Mouse (Mus musculus) intestine, postnatal 0 days (tissue): ENCODE measurements at regions not wholly inside any gene's neighbourhood (a gene's known extent, or its start where the extent isn't known, plus 50 kb on each side); places are given as distances from the start of the nearest gene placed in this dataset.
A peak's percentile ranks its signal among the peaks of the same experiment; 100 is the strongest.

ENCODE experiments used
- ATAC-seq: fragments of 200-750 bp; cut with Nextera tagmentation; 2 replicates; pipeline ENCODE4 v1.8.0; 2017; ENCODE audit warnings: mild to moderate bottlenecking, moderate TSS enrichment, moderate library complexity
- H3K27ac ChIP-seq: fragments of 300-500 bp; sonication (generic); 2 replicates; pipeline ENCODE4 v1.5.1; 2014; ENCODE audit warnings: mild to moderate bottlenecking, low read depth, low read length, moderate library complexity
- H3K27me3 ChIP-seq: fragments of 300-500 bp; sonication (generic); replicated peaks from 2 replicates; pipeline ENCODE4 v1.6.1; 2014; ENCODE audit warnings: low read length, mixed read lengths; ENCODE audit not compliant: control insufficient read depth, insufficient read depth
- H3K36me3 ChIP-seq: fragments of 300-500 bp; sonication (generic); 2 replicates; pipeline ENCODE4 v1.6.1; 2014; ENCODE audit warnings: mild to moderate bottlenecking, moderate library complexity; ENCODE audit not compliant: control insufficient read depth, insufficient read depth
- H3K4me1 ChIP-seq: fragments of 300-500 bp; sonication (generic); replicated peaks from 2 replicates; pipeline ENCODE4 v1.6.1; 2014; ENCODE audit warnings: antibody characterized with exemption, low read length, mixed read lengths; ENCODE audit not compliant: control insufficient read depth, insufficient read depth
- H3K4me2 ChIP-seq: fragments of 300-500 bp; sonication (generic); replicated peaks from 2 replicates; pipeline ENCODE4 v1.6.1; 2014; ENCODE audit warnings: low read depth, mild to moderate bottlenecking, moderate library complexity
- H3K4me3 ChIP-seq: fragments of 300-500 bp; sonication (generic); 2 replicates; pipeline ENCODE4 v1.5.1; 2014; ENCODE audit warnings: low read depth, low read length
- H3K9ac ChIP-seq: fragments of 300-500 bp; sonication (generic); 2 replicates; pipeline ENCODE4 v1.6.1; 2014; ENCODE audit warnings: mild to moderate bottlenecking, low read depth, low read length
- H3K9me3 ChIP-seq: fragments of 300-500 bp; sonication (generic); 2 replicates; pipeline ENCODE4 v1.6.1; 2016; ENCODE audit warnings: mixed run types; ENCODE audit not compliant: control insufficient read depth
- CTCF ChIP-seq: sonication (generic); IDR thresholded peaks from 2 replicates; pipeline ENCODE4 v1.5.1; 2016; ENCODE audit warnings: low read depth, mild to moderate bottlenecking, control low read depth, antibody characterized with exemption, moderate library complexity
- WGBS: fragments of 180-500 bp; shearing (Covaris S2); extraction: QIAGEN DNeasy Blood & Tissue Kit; methylation state at CpG from one replicate; pipeline ENCODE4 v1.1.7; 2014; 5-methylcytosine and 5-hydroxymethylcytosine counted together

- H3K9ac ChIP-seq, result no peak overlapping the region
- no peaks in the 10 kb centered on the region for H3K27me3 ChIP-seq
- WGBS, result 71% methylated on average over 3 of the region's 3 CpGs
- no peaks in the 10 kb centered on the region for H3K9me3 ChIP-seq
- ATAC-seq, result no peak
- no peak overlapping the region for H3K27ac ChIP-seq
- H3K4me2 ChIP-seq, result no peak overlapping the region
- TF ChIP-seq CTCF, result no peak
- H3K4me1 ChIP-seq, result no peaks in the 10 kb centered on the region
- H3K36me3 ChIP-seq, result no peaks in the 10 kb centered on the region
- no peak overlapping the region for H3K4me3 ChIP-seq
These were observed 84.2 kb upstream of the Bod1 start for GRCm38 (mm10) chr11:31755858-31756257.

GRCm38 (mm10) chr11:31756355-31757145 is 84.9 kb upstream of the Bod1 start:
- ATAC-seq, result no peak
- H3K4me1 ChIP-seq, result no peaks in the 10 kb centered on the region
- no peak overlapping the region for H3K9ac ChIP-seq
- 66% methylated on average over 10 of the region's 10 CpGs for WGBS
- no peaks in the 10 kb centered on the region for H3K36me3 ChIP-seq
- H3K9me3 ChIP-seq, result no peaks in the 10 kb centered on the region
- H3K4me3 ChIP-seq, result no peak overlapping the region
- no peak for TF ChIP-seq CTCF
- H3K27me3 ChIP-seq, result no peaks in the 10 kb centered on the region
- H3K27ac ChIP-seq, result no peak overlapping the region
- H3K4me2 ChIP-seq, result no peak overlapping the region

DNA sequence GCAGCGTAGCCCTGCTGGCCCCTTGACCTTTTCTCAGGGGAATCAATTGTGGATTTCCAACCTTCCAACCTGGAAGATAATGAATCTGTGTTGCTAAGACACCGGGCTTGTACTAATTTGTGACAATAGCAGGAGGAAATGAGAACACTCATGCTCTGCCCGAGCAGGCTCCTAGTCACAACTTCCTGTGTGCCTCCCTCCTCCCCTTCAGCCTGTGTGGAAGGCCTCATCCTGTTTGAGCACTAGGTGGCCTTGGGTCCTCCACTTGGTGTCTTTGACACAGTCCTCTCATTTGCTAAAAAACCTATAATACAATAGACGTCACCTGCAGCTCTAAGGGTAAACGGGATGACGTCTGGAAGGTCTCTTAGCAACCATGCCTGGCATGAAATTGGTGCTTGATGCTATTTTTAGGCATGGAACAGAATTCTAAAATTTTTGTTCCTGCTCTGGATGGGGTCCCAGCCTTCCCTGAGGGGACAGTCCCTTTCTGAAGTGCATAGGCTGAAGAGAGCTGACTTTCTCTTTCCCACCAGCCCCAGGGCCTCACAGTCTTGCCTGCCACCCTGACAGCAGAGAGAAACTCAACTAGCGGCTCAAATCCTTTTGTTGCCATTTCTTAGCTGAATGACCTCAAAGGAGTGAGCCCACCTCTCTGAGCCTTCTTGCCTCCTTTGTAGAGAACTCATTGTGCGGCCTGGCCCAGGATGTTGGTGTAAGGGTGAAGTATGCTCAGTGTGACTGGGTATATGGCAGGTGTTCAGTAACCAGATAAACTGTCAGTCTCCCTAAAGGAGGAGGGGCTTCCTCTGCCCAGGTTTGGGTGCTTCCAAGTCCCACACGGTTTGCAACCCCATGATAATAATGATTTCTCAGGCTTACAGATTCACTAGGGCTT is 88.4 kb upstream of the Bod1 start:
- WGBS, result 63% methylated on average over 9 of the region's 9 CpGs

DNA sequence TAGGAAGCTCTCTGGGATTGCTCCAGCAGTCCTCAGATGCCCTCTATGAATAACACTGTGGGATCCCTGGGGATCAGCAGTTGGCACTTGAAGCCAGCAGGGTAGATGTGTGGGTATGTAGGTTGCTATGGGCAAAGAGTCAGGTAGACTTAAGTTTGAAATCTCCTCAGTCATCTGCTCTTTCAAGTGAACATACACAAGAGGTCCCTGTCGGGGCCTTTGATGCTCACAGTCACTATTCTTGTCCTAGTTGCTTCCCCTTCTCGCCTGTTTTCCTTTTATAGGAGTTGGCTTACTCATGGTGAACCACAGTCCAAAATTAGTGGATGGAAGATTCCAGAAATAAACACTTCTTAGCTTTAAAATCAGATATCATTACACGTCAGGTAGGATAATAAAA is 92.2 kb upstream of the Bod1 start:
- no peak for ATAC-seq
- no peak for TF ChIP-seq CTCF
- Histone ChIP-seq H3K4me1 (no peaks in the 10 kb centered on the region), H3K27ac (no peak overlapping the region), H3K9ac (no peak overlapping the region), H3K4me2 (no peak overlapping the region), H3K27me3 (no peaks in the 10 kb centered on the region), H3K36me3 (no peaks in the 10 kb centered on the region), H3K4me3 (no peak overlapping the region), H3K9me3 (no peaks in the 10 kb centered on the region)
- WGBS, result 58% methylated on average over 3 of the region's 3 CpGs

More for the DNA sequence above, 88.4 kb upstream of the Bod1 start:
- no peaks in the 10 kb centered on the region for H3K36me3 ChIP-seq
- H3K9me3 ChIP-seq, result no peaks in the 10 kb centered on the region
- no peak overlapping the region for H3K9ac ChIP-seq
- ATAC-seq, result no peak
- no peaks in the 10 kb centered on the region for H3K4me1 ChIP-seq
- no peaks in the 10 kb centered on the region for H3K27me3 ChIP-seq
- TF ChIP-seq CTCF, result peak; percentile 27; the same call in 1 of the 2 replicates
- H3K27ac ChIP-seq, result no peak overlapping the region
- no peak overlapping the region for H3K4me2 ChIP-seq
- H3K4me3 ChIP-seq, result no peak overlapping the region

DNA sequence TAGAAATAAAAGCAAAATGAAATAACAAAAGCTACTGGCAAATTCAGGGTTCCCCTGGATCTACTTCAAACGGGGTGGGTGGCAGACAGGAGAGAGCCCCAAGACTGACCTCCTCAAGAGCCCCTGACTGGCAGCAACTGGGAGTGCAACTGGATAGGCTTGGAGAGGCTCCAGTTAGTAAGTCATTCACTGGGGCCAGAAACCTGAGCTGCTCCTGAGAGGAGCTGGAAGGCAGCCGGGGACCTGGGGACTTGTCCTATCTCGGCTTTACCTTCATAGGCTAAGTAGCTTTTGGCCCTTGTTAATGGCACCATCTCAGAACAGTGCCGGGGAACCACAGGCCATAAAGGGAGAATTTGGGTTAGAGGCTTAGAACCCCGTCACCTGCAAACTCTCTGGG is 94.6 kb upstream of the Bod1 start:
- Histone ChIP-seq H3K9me3 (no peaks in the 10 kb centered on the region), H3K4me2 (no peak overlapping the region), H3K27me3 (no peaks in the 10 kb centered on the region), H3K4me1 (no peaks in the 10 kb centered on the region), H3K4me3 (no peak overlapping the region), H3K36me3 (no peaks in the 10 kb centered on the region), H3K27ac (no peak overlapping the region), H3K9ac (no peak overlapping the region)
- TF ChIP-seq CTCF, result no peak
- ATAC-seq, result no peak
- 91% methylated on average over 5 of the region's 5 CpGs for WGBS

DNA sequence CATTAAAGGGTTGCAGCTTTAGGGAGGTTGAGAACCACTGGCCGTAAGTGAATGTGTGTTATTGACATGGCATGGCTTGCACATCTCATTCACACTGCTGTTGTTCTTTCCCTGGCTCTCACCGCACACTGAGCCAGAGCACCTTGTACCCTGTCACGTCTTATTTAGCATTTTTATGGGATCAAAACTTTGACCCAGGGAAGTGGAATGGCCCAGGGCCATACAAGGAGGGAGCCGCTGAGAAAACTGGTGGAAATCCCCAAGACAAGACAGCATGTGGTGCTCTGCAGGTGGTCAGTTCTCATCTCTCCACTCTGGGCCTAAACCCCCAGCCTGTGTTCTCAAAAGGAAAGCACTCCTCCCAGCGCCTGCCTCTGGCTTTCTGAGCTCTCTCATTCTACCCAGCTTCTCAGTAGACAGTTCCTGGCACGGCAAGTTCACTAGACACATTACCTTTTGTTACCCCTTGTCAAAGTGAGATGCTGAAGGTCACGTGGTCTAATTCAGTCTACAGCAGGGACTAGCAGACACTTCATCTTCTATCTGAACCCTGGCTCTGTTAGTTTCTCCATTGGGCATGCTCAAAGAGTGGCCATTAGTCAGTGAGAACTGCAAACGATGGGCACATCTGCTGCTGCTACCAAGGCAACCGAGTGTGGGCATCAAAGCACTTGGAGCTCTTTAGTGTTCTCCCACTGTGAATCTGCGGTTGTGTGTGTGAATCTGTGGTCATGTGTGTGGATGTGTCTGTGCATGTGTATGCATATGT is 96.2 kb upstream of the Bod1 start:
- no peaks in the 10 kb centered on the region for H3K36me3 ChIP-seq
- H3K27me3 ChIP-seq, result no peaks in the 10 kb centered on the region
- no peak overlapping the region for H3K27ac ChIP-seq
- H3K4me3 ChIP-seq, result no peak overlapping the region
- H3K4me1 ChIP-seq, result no peaks in the 10 kb centered on the region
- TF ChIP-seq CTCF, result no peak
- WGBS, result 63% methylated on average over 10 of the region's 10 CpGs
- no peak overlapping the region for H3K9ac ChIP-seq
- H3K9me3 ChIP-seq, result no peaks in the 10 kb centered on the region
- H3K4me2 ChIP-seq, result no peak overlapping the region
- no peak for ATAC-seq
